Mouse (Mus musculus): ENCODE data around the gene 1810010H24Rik.
A peak's percentile ranks its signal among the peaks of the same experiment; 100 is the strongest.

- TF ChIP-seq CTCF (IDR thresholded peaks at IDR 0.05; ENCODE audit: control insufficient read depth, insufficient read depth, low read length): peak; percentile 7; the same call in 1 of the 2 replicates
- TF ChIP-seq POLR2A (IDR thresholded peaks at IDR 0.05; ENCODE audit: borderline replicate concordance, control insufficient read depth, low read depth, low read length): no peak
These were observed 11.4 kb upstream of the 1810010H24Rik start for GRCm38 (mm10) chr11:107014020-107014585.

Measured in bone marrow, adult 2 months (tissue).